Mouse (Mus musculus): ENCODE measurements around the gene Tmco1.
A peak's percentile ranks its signal among the peaks of the same experiment; 100 is the strongest.

Tmco1 gene

DNA sequence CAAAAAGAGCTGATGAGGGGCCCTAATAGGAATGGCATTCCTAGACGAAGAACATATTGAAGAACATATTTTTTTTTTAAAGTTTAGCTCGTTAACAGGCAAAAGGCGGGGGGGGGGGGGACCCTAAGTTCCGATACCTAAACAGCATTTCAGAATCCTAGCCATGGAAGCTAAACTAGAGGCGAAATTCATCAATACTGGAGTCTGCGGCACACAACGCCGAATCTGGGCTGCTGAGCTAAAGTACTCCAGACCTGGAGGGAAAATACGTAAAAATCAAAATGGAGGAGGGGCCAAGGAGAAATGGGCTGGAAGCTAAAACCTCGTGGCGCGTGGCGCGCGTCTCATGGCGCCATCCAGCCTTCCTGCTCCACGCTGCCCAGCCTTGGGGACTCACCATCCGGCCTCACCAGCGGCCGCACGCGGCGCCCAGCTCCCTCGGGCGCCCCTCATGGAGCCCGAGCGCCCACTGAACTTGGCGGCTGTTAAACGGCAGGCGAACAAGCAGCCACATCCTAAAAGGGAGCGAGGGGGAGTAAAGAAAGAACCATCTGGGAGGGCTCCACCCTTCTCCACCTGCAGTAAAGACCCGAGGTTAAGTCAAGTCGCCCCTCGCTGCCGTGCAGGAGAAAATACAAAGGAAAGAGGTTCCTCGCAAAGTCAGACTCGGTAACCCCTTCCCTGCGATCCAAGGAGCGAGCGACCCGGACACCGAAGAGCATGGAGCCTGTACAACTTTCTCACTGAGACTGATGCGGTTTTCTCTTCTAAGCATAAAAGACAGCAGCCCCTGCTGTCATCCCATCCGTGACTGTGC lies 24.5 kb upstream of the Tmco1 start:
- peak; percentile 76 for DNase-seq (ENCODE audit: low read depth, low spot score)

DNA sequence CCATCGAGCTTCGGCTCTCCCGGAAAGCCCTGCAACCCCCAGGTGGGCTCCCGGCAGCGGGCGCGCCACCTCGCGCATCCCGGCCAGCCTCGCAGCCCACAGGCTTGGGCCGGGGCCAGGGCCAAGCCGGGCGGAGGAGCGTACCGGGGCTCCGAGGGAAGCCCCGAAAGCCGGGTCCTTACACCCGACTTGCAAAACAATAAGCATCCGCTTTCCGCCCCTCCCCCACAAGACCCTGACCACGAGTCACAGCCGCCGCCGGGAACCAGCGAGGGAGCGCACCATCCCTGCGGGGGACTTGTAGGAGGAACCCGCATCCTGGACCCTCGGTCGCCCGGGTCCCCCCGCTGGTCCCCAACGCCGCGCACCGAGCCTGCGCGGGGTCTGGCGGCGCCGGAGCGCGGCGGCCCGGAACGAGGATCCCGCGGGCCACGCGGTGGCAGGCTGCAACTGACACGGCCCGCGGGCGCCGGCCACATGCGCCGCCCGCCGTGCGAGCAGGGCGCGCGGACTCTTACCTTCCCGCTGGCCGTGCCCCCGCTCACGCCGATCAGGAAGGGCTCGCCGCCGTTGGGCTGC lies 23.8 kb upstream of the Tmco1 start:
- peak; percentile 83 for DNase-seq (ENCODE audit: low read depth, low spot score)

DNA sequence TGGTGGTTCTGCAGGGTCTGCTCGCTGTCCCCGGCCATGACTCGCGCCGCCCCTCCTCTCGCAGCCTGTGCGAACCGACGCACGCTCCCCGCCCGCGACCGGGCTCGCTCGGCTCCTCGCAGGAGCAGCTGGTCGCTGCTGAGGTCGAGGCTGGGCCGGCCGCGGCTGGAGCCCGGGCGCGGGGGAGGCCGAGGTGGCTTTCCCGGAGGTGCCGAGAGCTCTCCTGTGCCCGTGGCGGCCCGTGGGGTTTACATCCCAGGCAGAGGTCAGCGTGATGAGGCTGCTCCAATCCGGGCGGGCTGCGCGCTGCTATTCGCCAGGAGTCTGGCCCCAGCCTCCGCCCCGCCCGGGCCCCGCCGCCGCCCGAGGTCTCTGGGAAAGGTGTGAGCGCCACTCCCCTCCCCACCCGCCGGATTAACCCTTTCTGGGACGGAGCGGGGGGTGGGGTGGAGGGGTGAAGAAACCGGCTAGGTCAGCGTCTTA lies 23.3 kb upstream of the Tmco1 start:
- DNase-seq (ENCODE audit: low read depth, low spot score), result peak; percentile 87

DNA sequence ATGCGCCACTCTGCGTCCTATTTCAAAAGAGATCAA lies 23.0 kb upstream of the Tmco1 start, which contains the start of gene Uck2:
Uck2 (minus strand) TSS at position 1 of the 36 bp plus-strand sequence.
- no peak for DNase-seq (ENCODE audit: low read depth, low spot score)

DNA sequence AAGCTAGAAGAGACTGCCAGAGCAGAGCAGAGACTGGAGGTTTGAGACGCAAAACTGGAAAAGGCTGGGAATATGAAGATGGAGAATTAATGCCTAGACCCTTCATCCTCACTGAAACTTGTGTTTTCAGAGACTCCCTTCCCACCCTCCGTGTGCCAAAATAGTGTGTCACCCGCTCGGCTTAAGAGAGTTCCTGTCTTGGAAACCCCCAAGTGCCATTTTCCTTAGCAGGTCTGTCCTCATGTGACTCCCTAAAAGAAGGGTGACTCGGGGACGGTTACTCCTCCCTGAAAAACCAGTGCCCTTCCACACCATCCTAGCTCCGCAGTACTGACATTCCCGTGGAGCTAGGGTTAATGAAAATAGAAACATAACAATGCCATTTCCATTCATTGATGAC lies 22.8 kb upstream of the Tmco1 start:
- no peak for DNase-seq (ENCODE audit: low read depth, low spot score)

DNA sequence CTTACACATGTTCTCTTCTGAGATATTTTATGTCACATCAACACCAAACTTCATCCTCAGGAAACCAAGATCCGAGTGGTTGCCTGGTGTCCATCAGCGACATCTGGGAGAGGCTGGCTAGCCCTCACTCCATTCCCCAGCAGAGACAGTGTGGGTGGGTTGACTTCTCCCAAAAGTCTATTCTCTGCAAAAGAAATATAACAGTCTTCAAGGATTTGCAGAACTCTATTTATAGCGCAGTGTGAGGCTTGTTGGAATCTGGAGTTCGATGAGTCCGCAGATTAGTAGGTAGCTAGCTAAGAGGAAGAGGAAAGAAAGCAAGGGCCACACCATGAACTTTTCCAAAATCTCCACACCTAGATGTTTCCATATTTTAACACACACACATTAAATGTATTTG lies 21.0 kb upstream of the Tmco1 start:
- DNase-seq (ENCODE audit: low read depth, low spot score), result no peak

DNA sequence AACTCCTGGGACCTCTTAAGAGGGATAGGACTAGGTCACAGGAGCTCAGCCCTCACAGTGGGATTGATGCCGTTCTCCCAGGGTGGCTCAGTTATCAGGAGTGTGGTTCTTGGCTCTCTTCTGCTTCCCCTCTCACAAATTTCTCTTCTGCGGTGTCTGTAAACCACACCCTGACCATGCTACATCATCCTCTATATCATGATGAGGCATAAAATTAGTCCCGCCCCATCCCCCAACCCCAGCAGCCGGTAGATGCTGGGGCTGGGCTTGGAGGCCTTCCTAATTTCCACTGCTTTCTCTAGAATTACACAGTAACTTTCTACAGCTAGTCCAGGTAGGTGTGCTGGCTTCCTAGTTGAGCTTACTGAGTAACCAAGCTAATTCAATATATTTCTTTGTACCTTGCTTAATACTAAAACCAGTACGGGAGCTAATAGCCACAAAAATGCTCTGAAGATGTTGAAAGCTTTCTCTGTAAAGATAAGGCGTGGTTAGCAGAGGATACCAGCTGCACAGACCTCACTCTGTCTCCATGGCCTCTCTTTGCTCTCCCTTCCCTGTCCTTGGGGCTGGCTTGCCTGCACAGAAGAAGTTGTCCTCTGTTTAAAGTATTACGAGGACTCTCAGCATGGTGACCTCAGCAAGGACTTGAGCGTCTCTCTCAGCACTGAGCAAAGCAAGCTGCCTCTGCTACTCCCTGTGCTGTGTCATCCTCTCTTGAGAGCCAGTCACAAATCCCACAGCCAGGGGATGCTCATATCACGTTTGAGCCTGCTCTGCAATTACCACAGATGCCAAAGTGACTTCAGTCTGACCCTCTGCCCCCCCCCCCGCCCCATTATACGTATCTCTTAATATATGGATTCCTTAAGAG lies 19.3 kb upstream of the Tmco1 start:
- DNase-seq (ENCODE audit: low read depth, low spot score), result no peak

DNA sequence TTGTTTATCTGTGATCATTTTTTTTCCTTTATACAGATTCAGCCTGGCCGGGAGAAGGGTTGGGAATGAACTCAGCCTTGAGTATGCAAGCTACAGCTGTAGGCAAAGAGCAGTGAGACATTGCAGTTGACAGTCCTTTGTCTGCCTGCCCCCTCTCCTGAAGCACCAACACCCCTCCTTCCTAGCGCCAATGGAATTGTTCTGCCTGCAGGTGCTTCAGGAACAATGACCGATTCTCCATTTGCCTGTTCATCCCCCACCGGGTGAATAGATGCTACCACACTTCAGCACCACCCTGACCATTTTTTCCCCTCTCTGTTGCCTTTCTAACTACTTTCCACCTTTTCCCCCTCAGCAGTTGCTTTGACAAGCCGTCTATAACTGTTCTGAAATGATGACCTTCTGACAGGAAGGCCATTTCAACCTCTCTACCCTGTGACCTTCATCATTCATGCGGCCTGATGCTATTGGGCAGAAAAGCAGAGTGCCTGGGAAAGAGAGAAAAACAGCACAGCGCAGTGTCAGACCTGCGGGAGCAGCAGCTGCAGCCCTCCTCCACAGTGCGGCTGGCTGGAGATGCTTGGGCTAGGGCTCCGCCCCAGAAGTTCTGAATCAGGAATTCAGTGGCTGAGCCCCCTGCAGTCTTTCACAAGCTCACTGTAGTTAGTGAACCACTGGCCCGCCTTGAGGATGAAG lies 18.5 kb upstream of the Tmco1 start:
- no peak for DNase-seq (ENCODE audit: low read depth, low spot score)

DNA sequence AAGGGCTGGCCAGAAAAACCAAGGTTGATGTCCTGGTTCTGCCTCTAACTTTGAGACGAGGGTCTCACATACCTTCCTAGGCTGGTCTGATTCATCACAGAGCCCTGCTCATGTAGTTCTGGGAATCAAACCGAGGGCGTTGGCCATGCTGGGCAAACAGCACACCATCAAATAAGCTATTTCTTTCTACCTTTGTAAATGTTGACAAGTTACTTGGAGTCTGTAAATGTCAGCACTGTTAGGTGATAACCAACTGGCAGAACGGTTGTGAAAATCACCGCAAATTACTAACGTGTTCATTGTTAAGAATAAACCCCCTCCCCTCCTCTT lies 17.9 kb upstream of the Tmco1 start:
- no peak for DNase-seq (ENCODE audit: low read depth, low spot score)

DNA sequence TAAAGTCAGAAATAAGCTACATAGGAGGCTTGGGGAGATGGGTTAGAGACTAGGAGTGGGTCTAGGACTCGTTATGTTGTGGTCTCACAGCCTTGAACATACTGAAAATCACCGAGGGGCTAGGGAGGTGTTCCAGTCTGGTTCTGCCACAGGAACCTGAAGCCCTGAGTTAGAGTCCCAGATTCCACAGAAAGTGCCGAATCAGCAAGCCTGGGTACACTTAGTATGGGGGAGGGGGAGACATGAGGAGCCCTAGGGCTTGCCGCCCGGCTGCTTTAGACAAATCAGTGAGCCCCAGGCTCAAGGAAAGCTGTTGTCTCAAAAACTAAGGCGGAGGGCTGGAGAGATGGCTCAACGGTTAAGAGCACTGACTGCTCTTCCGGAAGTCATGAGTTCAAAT lies 16.6 kb upstream of the Tmco1 start:
- no peak for DNase-seq (ENCODE audit: low read depth, low spot score)

DNA sequence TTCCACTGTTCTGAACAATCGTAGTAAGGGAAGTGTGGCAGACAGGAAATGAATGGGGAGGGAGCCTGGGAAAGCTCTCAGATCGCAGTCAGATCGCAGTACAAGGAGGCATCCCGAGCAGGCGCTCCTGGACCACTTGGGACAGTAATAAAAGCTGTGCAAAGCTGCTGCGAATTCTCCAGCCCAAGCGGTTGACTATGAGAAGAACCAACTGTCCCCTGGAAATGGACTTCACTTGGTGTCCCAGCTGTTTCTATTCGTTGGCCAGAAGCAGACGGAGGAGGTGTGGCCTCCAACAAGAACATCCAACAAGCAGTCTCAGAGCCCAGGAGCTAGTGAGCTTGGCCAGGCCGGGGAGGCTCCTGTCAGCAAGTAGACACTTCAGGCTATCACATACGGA lies 15.7 kb upstream of the Tmco1 start:
- no peak for DNase-seq (ENCODE audit: low read depth, low spot score)

DNA sequence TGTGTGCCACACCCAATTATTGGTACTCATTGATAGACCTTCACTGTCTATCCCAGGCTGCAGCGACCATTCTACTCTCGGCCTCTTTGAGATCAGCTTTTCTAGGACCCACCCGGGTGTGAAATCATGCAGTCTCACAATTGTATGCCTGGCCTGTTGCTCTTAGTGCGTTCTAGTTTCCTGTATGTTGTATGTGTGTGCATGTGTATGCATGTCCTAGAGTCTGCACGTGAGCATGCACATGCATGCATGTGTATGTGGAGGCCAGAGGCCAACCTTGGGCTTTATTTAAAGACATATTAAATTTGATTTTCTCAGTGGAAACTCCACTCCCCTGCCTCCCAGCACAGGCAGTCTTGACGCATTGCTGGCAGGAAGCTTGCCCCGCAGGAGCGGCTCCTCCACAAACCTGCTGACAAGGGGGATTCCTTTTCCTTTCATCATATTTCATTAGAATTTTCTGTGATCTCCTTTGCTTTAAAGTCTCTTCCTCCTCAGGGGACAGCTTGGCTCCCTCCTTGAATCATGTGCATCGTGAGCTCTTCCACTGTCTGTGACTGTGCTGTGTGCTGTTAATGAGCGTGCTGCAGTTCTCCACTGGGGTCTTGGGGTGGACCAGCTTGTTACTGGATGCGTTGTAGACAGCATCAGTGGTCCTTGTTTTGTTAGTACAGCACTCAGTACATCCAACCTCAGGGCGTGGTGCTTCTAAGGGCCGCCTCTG lies 12.3 kb upstream of the Tmco1 start:
- no peak for DNase-seq (ENCODE audit: low read depth, low spot score)

DNA sequence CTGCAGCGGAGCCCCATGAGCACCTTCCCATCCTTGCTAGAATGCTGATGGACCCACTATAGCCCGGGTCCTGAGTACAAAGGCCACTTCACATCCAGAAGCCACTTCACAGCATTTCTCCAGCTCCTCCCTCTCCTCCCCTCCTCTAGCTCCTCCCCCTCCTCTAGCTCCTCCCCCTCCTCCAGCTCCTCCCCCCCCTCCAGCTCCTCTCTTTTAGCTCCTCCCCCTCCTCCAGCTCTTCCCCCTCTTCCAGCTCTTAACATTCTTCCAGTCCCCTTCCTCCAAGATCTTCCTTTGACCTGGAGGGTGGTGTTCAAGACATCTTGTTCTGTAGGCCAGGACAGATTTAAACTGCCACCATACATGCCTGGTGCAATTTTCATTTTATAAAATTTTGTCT lies 8.1 kb upstream of the Tmco1 start:
- no peak for DNase-seq (ENCODE audit: low read depth, low spot score)

DNA sequence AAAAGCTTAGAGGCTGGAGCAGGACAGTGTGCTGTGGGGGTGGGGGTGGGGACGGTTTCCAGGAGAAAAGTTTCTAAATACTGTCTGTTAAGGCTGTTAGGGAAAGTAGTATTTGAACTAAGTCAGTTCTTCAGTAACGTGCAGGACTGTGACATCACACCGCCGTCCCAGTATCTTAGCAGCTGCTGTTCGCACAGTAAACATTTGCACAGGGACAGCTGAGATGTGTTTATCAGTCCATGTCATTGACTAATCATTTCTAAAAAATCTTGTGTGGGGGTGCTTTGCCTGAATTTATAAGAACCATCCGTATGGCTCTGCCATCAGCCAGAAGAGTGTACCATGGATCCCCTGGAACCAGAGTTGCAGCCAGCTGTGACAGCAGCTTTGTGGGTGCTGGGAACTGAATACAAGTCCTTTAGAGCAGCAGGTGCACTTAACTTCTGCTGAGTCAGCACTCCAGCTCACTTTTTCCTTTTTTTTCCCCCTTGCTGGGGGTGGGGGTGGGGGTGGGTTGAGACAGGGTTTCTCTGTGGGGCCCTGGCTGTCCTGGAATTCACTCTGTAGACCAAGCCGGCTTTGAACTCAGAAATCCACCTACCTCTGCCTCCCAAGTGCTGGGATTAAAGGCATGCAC lies 2.6 kb upstream of the Tmco1 start:
- no peak for DNase-seq (ENCODE audit: low read depth, low spot score)

DNA sequence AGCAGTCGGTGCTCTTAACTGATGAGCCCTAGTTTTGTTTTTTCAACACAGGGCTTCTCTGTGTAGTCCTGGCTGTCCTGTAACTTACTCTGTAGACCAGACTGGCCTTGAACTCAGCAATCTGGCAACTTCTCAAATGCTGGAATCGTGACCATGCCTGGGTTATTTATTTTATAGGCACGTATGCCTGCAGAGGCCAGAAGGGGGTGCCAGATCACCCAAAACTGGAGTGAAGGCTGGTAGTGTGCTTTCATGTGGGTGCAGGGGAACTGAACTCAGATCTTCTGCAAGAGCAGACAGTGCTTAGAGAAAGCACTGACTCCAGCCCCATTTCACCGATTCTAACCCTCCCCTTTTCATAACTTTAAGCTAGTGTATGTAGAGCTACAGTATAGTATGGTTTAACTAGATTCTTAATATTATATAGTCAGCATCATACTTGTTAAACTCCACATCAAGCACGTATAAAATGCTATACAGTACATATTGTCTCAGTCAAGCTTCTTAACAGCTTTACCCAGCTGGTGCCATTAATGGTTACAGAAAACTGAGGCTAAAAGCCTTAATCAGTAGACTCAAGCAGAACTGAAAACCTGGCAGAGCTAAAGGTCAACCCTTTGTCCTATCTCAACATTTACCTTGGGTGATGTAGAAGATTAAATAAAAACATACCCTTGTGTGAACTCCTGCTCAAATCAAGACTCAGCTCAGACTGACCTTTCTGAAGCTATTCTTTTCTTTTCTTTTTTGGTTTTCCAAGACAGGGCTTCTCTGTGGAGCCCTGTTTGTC lies 1.5 kb upstream of the Tmco1 start:
- DNase-seq (ENCODE audit: low read depth, low spot score), result no peak

DNA sequence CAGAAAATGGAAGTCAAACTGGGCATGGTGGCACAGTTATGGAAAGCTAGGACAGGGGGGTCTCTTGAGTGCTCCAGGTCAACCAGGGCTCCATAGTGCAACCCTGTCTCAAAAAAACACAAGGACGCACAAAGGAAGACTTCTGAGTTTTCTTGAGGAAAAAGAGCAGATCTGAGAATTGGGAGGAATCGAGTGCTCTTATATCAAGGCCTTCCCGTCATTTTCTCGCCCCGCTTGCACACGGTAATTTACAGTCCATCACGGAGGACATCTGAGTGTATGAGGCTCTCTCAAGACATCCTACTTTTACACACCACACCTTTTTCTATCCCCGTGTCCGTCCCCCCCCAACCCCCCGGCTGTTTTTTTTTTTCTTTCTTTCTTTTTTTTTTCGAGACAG lies 504 bp upstream of the Tmco1 start:
- DNase-seq (ENCODE audit: low read depth, low spot score), result no peak

DNA sequence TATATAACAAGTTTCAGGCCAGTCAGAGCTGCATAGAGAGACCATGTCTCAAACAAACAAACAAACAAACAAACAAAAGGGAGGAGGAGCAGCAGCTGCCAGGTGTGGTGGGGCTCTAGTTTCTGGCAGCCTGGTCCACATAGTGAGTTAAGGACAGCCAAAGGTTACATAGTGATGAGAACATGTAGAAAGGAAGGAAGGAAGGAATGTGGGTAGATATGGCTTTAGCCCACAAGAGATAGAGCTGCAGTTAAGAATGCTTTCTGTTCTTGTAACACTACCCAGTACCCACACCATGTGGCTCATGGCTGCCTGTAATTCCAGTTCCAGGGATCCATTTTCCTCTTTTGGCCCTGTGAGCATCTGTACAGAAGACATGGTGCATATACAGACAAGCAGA lies 4.2 kb downstream of the Tmco1 start:
- DNase-seq (ENCODE audit: low read depth, low spot score), result no peak

DNA sequence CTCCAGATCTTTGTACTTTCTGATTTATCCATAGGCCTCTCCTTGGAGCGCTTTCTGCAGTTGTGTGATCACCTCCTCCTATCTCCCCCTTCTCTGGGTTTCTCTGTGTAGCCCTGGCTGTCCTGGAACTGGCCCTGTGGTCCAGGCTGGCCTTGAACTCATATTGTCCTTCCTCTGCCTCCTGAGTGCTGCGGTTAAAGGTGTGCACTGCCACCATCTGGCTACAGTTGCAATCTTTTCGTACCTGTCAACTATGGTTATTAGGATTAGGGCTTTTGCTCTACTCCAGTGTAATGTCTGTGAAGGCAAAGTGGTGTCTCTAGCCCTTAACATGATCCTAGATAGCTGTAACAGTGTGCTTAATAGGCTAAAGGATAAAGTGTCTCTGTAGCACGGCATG lies 5.0 kb downstream of the Tmco1 start:
- no peak for DNase-seq (ENCODE audit: low read depth, low spot score)

DNA sequence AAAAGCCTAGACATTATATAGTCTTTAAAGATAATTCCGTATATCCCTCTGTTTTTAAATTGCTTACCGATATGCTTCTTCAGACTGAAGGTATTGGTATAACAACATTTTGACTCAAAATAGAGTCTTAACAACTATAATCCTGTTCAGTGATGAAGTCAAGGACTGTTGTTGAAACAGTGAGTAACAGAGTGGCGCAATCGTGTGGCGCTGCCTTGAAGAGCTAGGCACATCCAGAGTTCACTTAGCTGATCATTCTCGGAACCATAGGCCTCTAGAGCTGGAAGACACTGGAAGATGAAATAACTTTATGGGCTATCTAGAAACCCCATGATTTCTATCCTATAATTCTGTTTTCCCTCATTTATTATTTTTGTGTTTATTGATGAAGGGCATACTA lies 13.5 kb downstream of the Tmco1 start:
- DNase-seq (ENCODE audit: low read depth, low spot score), result no peak

DNA sequence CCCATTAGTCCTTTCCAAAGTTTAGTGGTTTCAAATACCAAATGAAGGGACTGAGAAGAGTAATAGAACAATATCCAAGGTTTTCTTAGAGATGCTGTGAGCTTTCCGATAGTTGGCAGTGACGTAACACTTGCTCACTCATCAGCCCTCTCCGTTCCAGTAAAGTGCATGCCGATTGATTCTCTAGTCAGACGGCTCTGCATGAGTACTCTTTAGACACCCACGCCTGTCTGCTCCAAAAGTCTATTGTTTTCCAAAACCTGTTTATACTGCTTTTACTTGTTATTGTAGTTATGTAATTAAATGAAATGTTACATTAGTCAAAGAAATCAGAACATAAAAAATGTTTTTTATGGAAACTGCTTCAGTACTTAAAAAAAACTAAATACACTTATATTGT lies 20.6 kb downstream of the Tmco1 start:
- no peak for DNase-seq (ENCODE audit: low read depth, low spot score)

DNA sequence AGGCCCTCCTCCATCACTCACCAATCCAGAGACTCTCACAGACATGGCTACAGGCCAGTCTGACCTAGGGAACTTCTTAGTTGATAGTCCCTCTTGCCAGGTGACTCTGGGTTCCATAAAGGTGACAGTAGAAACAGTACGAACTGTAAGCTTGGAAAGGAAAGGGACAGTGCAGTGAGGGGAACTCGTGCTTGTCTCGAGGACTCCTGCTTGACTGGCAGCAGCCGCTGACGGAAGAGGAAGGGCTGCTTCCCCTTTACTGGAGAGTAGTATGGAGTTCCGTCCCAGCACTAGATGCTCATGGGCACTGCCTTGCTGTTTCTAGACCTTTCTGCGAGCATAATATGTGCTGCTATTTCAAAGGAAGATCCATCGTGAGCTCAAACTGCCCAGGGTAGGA lies 22.9 kb downstream of the Tmco1 start:
- no peak for DNase-seq (ENCODE audit: low read depth, low spot score)

Data from forelimb bud, embryonic 11.5 days (tissue).